Mouse (Mus musculus) layer of hippocampus, postnatal 25 days (tissue): ENCODE results near the gene Inafm1. TPM values are rescaled to one million over a fixed set of nuclear protein-coding genes. Genes with fewer than 3 reads are reported as not detected.
"Not testable (repeated sequence)": the region's sequence is repeated elsewhere in the genome, so short reads cannot be mapped to it uniquely, and the experiment has no call there.

Experiments
- DNase-seq, 2 experiments: peaks; one replicate each; pipeline ENCODE4 v3.0.0; 2022; ENCODE audit warnings: mixed read lengths in 2 of 2, low spot score in 1 of 2; ENCODE audit errors: extremely low spot score in 1 of 2
- total RNA-seq, 2 experiments: library from RNA; stranded (reverse); gene quantifications; 2 replicates each; pipeline ENCODE4 v1.2.3; 2021

The Inafm1 gene
- total RNA-seq, 2 experiments from 2014 or later = 29.4 to 34.2 TPM

DNA sequence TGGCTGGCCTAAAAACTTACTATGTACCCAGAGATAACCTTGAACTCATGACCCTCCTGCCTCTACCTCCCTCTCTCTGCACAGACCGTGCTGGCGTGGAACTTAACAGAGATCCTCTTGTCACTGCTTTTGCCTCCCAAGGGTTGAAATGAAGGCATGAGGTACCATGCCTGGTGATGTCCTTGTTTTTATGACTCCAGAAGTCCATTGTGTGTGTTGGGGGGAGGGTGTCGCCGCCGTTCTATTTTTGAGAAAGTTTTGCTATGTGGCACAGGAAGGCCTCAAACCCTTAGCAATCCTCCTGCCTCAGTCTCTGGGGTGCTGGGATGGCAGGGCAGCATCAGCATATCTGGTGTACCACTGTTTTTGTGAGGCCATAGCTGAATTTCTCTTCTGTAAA, 25.5 kb upstream of the Inafm1 start:
- DNase-seq = no peak

DNA sequence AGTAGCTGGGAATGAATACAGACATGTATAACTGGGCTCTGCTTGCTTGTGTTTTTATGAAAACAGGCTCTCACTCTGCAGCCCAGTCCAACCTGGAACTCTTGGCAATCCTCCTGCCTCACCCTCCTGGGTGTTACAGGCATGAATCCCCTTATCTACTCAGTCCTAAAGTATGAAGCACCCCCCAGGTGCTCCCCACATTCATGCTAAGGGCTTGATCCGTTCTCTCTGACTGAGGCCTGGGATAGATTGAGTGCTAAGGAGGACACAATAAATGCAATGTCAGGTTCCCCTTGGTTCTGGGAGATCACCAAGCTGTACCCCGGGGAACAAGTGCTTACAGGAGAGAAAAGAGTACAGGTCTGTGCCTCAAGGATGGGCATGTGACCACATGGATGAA, 24.2 kb upstream of the Inafm1 start:
- no peak for DNase-seq

DNA sequence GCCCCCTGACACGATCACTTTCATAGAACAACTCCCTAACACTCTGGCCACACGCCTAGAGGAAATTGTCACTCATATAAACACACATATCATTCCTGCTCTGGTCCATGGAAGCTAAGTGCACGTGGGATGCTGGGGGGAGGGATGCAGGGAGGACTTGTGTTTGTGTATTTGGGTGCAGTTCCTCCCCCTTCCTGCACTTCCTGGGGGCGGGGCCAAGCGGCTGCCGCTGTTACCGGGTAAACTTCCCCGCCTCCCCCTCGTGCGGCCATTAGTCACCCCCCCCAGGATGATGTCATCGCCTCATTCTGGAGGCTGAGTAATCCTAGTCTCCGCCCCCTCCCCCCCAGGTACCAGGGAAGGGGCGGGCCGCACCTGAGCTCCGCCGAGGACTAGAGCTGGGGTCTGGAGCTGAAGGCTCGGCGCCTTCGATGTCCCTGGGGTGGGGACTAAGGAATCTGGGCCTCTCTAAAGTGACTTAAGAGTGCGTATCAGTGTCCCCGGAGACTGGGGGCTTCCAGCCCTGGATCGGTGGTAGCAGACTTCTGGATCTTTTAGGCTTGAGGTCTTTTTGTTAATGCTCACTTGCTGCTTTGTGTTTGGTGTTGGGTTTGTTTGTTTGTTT, 23.5 kb upstream of the Inafm1 start:
- peak; percentile 57 to 69 for DNase-seq

DNA sequence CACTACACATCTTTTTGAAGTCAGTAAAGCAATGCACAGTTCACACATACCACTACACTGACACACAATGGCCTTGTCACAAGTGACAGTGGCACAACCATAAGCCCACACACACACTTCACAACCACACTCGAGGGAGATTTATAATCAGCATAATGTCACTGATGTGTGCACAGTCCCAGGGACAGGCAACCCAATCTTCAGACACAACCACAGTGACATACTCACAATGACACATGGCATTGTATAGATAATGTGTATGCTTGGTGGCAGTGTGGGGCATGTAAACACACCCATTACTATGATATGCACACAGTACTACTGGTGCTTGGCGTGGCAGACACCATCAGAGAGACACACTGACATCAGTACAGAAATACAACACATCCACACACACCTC, 22.7 kb upstream of the Inafm1 start:
- DNase-seq = no peak

DNA sequence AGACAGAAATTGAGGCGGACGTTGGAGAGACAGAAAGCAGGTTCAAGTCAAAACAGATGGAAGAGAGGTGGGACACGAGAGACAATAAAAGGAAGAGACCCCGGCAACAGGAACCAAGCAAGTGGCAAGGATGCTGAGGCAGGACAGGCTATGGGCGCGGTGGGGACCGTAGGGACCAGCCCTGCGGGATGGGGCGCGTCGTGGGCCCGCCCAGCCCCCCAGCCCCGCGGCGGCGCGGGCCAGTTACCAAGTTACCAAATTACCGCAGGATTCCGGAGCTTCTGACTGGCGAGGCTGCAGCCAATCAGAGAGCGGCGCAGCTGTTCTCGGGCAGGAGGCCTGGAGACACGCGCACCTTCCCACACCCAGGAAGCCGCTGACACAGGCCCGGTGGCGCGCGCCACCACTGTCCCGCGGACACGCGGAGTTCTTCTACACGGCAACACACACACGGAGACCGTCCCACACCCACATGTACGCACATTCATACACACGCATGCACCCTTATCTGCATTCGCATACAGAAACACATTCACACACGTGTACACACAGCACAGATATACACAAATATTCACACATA, 22.0 kb upstream of the Inafm1 start:
- DNase-seq = peak; percentile 53 to 58

DNA sequence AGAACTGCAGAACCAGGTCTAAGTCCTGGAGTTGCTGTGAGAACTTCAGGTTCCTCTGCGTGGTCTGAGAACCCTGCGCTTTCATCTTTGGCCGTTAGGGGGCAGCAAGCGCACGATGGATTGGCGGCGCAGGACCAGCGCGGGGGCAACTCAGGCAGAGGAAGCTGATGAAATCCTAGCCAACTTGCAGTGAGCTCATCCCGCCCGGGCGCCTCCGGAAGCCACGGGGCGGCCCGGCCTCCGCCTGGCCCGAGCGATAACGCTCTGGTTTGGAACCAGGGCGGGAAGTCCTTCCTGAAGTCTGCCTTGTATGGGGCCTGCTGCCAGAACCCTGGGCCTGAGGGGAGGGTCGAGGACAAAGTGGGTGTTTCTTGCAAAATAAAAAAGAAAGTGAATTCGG, 21.4 kb upstream of the Inafm1 start:
- DNase-seq = peak; percentile 94 to 99

DNA sequence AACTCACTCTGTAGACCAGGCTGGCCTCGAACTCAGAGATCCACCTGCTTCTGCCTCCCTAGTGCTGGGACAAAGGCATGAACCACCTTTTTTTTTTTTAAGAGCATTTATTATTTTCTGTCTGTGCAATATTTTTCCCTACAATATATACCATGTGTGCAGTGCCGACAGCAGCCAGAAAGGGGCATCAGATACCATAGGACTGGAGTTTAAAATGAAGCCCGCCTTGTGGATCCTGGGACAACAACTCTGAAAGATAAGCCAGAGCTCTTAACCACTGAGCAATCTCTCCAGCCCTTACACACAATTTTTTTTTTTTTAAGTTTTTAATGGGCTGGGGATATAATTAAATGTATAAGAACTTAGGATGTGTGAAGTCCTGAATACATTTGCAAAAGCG, 20.9 kb upstream of the Inafm1 start:
- no peak for DNase-seq

DNA sequence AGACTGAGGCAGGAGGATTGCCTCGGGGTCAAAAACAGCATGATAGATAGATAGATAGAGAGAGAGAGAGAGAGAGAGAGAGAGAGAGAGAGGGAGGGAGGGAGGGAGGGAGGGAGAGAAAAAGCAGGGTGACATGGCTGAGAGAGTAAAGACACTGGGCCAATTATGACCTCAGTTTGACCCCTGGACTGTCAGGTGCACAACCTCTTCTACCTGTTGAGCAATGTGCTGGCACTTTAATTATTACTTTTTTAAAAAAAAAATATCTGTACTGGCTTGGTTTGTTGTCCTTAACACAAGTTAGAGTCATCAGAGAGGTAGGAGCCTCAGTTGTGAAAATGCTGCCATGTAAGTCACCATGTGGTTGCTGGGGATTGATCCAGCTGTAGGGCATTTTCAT, 14.4 kb upstream of the Inafm1 start:
- no peak for DNase-seq

DNA sequence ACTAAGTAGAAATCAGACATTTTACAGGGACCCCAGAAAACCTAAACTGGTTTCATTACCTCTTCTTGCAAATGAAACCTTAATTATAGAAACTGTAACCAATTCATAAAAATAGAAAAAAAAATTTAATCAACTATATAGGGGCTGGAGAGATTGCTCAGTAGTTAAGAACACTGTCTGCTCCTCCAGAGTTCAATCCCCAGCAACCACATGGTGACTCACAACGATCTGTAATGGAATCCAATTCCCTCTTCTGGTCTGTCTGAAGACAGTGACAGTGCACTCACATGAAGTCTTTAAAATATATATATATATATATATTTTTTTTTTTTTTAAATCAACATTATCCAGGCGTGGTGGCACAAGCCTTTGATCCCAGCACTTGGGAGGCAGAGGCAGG, 13.6 kb upstream of the Inafm1 start:
- DNase-seq = no peak

DNA sequence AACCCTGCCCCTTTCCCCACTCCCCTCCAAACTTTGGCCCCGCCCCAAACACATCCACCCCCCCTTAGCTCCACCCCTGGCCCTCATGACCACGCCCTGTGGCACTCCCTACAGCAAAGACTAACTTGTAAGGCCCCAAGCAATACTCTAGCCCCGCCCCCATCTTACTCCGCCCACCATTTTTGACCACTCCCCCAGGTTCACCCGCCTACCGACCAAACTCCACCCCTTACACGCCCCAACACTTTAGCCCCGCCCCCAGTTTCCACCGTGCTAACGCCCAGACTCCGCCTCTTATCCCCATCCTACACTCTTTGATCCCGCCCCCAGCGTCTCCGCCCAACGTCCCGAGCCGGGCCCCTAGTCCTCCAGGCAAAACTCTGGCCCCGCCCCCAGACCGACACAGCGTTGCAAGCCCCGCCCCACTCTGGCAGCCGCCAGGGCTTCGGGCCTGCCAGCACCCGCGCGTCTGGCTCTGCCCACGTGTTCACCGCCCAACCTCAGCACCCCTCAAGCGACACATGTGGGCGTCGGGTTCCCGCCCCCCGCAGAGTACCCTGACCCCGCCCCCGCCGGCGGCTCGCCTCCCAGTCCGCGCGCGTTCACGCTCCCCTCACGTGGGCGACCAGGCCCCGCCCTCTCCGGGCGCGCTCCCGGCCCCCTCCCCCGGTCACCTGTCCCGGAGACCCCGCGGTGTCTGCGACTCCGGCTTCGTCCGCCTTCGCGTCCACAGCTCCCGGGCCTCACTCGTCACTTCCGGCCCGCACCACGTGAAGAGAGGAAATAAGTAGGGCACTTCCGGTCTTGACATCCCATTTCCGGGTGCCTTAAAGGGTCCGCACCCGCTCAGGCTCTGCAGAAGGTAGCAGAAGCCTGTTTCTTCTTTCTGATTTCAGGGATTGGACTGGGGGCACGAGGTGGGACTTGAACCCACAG, 12.9 kb upstream of the Inafm1 start, which contains the start of gene Ccdc9:
TSS of gene Ccdc9 (minus strand) at position 770 of the 936 bp plus-strand sequence.
- peak; percentile 96 to 98 for DNase-seq

DNA sequence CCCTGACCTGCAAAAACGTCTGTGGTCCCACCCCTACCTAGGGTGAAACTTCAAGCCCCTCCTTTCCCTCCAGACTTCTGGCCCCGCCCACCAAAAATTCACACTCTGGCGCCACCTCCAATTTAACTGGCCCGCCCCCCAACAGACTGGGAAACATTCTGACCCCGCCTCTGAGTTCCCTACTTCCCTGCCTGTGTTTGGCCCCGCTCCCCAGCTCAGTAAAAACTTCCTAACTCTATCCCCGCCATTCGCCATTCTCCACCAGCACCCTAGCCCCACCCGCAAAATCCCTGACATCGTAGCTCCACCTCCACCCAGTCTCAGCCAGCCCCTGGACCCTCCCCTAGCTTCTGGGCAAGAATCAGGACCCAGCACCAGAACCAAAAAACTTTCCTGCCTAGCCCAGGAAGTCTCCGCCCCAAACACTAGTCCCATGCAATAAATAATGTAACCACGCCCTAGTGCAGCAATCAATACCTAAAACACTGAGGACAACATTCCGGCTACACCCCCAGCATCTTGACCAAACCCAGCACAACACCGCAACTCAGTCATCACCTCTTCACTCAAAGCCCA, 12.1 kb upstream of the Inafm1 start:
- DNase-seq = no peak

DNA sequence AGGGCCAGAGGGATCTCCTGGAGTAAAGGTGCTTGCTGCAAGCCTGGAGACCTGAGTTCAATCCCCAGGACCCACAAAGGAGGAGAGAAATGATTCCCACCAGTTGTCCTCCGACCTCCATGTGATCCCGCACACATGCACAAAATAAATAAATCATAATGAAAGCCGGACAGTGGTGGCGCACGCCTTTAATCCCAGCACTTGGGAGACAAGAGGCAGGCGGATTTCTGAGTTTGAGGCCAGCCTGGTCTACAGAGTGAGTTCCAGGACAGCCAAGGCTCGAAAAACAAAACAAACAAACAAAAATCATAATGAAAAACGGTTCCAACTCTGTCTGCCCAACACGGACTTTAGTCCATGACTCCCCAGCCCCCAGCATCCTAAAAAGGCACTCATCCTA, 11.5 kb upstream of the Inafm1 start:
- no peak for DNase-seq

DNA sequence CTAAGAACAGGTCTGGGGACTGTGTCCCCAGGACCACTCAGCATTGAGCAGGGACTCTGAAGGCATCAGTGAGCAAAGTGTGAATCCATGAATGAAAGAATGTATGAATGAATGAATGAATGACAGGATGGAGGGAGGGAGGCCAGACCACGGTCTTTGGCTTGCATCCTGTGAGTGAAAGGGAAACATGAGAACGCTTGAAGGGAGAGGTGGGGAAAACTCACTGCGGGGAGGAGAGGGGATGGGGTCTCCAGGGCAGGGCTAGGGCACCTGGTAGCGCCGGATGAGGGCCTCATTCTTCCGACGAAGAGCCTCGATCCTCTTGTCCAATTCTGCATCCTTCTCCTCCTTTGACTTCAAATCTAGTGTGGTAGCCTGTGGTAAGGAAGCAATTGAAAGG, 10.6 kb upstream of the Inafm1 start:
- DNase-seq = no peak

DNA sequence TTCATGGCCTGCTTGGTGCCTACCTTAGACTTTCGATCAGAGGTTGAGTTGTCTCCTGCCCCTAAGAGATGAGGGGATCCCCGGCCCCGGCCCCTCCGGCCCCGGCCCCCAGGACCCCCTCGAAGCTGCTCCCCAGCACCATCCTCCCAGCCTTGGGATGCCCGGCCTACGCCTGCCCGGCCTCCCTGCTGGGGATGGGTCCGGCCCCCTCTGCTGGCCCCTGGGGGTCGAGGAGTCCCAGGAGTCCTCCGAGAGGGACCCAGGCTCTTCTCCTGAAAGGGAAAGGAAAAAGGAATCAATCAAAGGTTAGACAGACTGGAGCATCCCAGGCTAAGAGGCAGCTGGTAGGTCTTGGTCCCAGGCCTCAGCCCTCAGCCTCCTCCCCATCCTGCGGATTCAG, 8.9 kb upstream of the Inafm1 start:
- DNase-seq = no peak

DNA sequence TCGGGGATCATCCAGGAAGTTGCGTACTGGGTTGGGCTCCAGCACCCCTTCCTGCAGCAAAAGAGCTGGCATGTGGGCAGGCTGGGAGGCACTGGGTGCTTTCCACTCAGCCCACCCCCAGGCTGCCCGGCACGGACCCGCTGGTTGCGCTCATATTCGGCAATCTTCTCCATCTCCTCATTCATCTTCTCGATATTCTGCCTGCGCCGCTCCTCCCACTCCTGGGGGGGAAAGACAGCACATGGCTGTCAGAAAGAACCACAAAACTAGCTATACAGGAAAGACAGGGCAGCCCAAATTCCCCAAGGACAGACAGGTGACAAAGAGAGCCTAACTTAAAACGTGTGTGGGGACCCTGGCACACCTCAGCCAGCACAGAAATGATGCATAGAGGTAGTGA, 7.3 kb upstream of the Inafm1 start:
- DNase-seq = no peak

DNA sequence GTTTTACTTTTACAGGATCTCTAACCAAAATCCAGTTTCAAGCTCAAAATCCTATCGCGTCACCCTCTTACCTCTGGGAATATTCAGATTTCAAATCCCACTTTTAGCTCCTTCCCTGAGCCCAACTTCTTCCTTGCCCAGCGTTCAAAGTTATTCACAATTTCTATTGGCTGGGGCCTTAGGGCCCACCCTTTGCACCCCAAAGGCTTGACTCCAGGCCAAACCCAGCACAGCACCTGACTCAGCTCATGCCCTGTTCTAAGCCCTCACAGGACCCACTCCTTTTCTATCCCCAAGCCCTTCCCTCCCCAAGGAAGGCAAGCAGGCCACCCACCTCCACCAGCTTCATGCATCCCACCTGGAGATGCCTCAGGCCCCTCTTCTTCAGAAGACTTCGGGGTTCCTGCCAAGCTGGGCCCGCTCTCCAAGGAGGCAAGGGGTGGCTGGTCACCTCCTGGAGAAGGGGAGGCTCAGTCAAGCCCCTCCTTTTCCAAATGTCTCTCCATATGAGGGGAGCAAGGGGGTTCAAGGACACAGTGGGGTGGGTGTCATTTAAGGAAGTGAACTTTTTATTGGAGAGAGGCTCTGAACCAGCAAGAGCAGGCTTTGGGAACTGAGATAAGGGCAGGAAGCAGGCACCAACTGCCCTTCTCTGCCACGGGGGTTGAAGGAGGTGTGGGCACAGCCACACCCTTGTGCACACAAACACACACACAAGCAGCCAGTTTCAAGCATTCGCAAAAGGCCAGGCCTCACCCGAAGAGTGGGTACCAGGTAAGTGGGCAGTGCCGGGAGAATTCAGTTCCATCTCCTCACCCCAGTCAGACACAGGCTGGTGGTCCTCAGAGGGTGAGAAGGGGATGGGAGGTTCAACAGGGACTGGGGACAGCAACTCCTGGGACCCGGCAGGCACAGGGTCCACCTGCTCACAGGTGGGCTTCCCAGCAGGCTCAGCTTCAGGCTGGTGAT, 1.8 kb upstream of the Inafm1 start:
- DNase-seq = no peak

DNA sequence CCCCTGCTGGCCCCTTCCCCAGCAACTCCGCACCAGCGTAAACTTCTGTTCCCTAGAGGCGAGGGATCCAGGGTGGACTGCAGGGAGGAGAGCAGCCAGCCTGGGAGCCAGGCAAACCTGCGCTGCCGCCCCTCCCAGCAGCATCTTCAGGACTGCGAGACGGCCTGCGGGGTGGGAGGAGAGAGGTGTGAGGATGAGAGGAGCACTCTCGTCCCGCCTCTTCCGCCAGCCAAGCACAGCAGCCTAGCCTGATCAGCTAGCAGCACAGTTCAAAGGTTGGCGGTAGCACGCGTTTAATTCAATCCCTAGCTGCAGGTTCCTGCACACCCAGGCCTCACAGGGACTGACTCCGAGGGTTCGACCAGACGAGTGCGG, 336 bp upstream of the Inafm1 start:
- no peak for DNase-seq

DNA sequence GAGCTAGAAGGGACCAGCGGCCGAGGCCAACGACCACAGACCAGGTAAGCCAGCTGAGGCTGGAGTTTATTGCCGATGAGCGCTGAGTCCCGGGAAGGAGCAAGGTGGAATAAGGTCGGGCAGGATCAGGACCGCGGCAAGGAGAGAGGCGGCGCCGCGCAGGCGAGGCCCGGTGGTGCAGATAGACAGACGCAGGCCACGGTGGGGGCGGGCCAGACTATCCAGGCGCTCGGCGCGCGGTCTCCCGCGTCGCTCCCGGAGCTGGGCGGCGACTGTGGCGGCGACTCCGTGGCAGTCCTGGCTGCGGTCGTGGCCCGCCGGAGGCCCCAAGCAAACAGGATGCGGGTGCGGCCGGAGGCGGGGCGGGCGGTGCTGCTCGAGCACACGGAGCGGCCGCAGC, 736 bp downstream of the Inafm1 start:
- DNase-seq = peak; percentile 47 to 55

DNA sequence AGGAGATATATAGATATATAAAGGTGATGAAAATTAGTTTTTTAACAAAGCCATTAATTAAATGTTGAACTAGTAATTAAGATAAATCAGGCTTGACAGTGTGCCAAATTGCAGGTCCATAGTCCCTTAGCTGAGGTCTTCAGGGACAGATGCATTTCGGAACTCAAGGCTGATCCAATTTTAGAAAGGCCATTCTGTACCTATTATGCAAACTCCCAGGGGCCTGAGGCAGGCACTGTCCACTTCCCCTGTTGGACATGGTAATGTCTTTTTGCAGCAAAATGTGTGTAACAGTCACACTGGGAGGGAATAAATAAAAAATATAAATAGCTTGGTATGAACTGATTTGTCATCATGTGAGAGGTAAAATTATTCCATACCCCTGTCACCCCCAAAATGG, 2.3 kb downstream of the Inafm1 start:
- no peak for DNase-seq

DNA sequence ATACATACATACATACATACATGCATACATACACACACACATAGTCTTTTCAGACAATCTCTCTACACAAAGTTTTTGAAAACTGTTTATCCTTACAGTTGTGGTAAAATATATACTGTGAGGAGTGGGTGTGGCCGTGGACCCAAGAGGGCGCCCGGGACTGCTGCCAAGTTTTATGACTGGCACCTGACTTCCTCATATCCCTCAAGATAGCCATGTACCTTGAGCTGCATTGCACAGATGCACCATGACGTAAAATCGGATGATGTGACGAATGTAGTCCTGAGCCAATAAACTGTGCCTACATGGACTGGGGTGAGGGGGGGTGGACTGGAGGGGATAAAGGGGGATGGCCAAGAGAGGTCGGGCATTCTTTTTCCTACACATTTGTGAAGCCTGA, 6.8 kb downstream of the Inafm1 start:
- DNase-seq = not testable (repeated sequence)
